Mouse (Mus musculus) embryonic facial prominence, embryonic 14.5 days (tissue): Measurements from ENCODE around the gene Gfpt2. TPM values are rescaled to one million over a fixed set of nuclear protein-coding genes. Genes with fewer than 3 reads are reported as not detected.
A peak's percentile ranks its signal among the peaks of the same experiment; 100 is the strongest.

Source experiments
- ATAC-seq: fragments of 200-750 bp; cut with Nextera tagmentation; 2 replicates; pipeline ENCODE4 v1.8.0; 2017; ENCODE audit warnings: low read depth, moderate number of reproducible peaks, moderate TSS enrichment
- DNase-seq: peaks from one replicate; pipeline ENCODE4 v3.0.0-alpha.2; 2015; ENCODE audit warnings: low spot score
- H3K27ac ChIP-seq: fragments of 300-500 bp; sonication (generic); replicated peaks from 2 replicates; pipeline ENCODE4 v1.5.1; 2014; ENCODE audit warnings: low read depth, mild to moderate bottlenecking, low read length, moderate library complexity
- H3K27me3 ChIP-seq: fragments of 300-500 bp; sonication (generic); replicated peaks from 2 replicates; pipeline ENCODE4 v1.6.1; 2014; ENCODE audit warnings: low read length; ENCODE audit not compliant: control insufficient read depth, insufficient read depth
- H3K36me3 ChIP-seq: fragments of 300-500 bp; sonication (generic); 2 replicates; pipeline ENCODE4 v1.6.1; 2014; ENCODE audit warnings: low read length, mixed read lengths; ENCODE audit not compliant: control insufficient read depth, insufficient read depth
- H3K4me1 ChIP-seq: fragments of 300-500 bp; sonication (generic); 2 replicates; pipeline ENCODE4 v1.6.1; 2014; ENCODE audit warnings: antibody characterized with exemption, low read length; ENCODE audit not compliant: control insufficient read depth, insufficient read depth
- H3K4me2 ChIP-seq: fragments of 300-500 bp; sonication (generic); 2 replicates; pipeline ENCODE4 v1.6.1; 2014; ENCODE audit warnings: low read depth, mild to moderate bottlenecking, low read length, moderate library complexity, mixed read lengths
- H3K4me3 ChIP-seq: fragments of 300-500 bp; sonication (generic); 2 replicates; pipeline ENCODE4 v1.5.1; 2014; ENCODE audit warnings: low read depth, mild to moderate bottlenecking, low read length
- H3K9ac ChIP-seq: fragments of 300-500 bp; sonication (generic); 2 replicates; pipeline ENCODE4 v1.6.1; 2014; ENCODE audit warnings: low read depth, mild to moderate bottlenecking, low read length, moderate library complexity, mixed read lengths
- H3K9me3 ChIP-seq: fragments of 300-500 bp; sonication (generic); 2 replicates; pipeline ENCODE4 v1.6.1; 2016; ENCODE audit warnings: low read length; ENCODE audit not compliant: control insufficient read depth
- WGBS: fragments of 180-500 bp; shearing (Covaris S2); extraction: QIAGEN DNeasy Blood & Tissue Kit; methylation state at CpG from one replicate; pipeline ENCODE4 v1.1.7; 2014; 5-methylcytosine and 5-hydroxymethylcytosine counted together
- polyA plus RNA-seq: library from polyadenylated mRNA; unstranded; fragments of >200 nt; fragmentation: Nextera tagmentation; extraction: Ambion mirVana; gene quantifications from 2 replicates; pipeline ENCODE4 v1.2.1, GENCODE M21; 2014

The Gfpt2 gene
- polyA plus RNA-seq, 1 experiment from 2014 or later = 22.5 TPM

- WGBS = 77% methylated on average over 4 of the region's 4 CpGs
- Histone ChIP-seq H3K36me3 (no peaks in the 10 kb centered on the region), H3K27me3 (no peaks in the 10 kb centered on the region), H3K4me3 (no peak overlapping the region), H3K9me3 (no peaks in the 10 kb centered on the region), H3K4me1 (no peaks in the 10 kb centered on the region), H3K27ac (no peak overlapping the region), H3K9ac (no peak overlapping the region), H3K4me2 (no peak overlapping the region)
- ATAC-seq (no peak), DNase-seq (no peak)
Observed at GRCm38 (mm10) chr11:49774894-49775293, 19.1 kb upstream of the Gfpt2 start.

DNA sequence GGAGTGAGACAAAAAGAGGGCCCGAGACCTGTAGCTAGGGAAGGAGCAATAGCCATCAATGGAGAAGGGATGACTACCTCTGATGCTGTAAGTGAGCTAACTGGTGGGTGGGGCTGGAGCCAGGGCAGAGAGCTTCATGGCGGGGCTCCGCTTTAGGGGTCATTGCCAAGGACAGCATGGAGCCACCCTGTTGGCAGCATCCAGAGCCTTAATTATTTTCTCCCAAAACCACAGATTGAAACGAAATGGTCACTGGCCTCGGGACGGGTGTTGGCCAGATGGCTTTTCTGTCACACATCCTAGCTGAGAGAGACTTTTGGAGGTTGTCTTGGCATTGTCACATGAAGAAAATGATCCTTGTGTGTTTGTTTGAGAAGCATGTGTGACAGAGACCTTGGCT is 15.1 kb upstream of the Gfpt2 start:
- no peaks in the 10 kb centered on the region for H3K27me3 ChIP-seq
- 83% methylated on average over 6 of the region's 6 CpGs for WGBS

DNA sequence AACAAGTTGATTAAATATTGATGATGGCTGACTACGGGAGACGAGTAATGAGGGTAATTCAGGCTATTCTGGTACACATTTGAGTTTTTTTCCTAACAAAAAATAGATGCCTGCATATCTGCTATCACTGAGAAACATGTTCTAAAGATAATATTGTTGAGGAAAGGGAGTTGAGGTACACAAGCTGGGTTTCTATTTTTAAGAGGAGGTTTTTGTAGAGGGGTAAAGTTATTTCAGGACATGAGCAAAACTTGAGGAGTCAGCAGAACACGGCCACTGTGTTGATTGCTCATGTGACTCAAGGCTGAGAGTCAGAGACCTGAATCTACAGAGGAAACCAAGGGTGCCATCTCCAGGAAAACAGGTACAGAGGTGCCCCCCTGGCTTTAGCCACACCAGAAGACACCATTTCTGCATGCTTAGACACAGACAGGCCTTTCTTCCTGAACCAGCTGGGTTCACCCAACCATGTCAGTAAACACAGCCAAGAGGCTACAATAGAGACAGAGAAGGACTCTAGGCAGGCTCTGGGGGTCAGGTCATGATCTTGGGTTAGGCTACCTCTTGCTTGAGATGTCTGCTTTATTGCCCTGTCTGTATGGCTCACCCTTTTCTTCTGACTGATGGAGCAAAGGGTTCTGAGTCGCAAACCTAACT is 13.7 kb upstream of the Gfpt2 start:
- WGBS = 76% methylated on average over 4 of the region's 4 CpGs
- no peak overlapping the region for H3K4me2 ChIP-seq
- H3K4me1 ChIP-seq = no peaks in the 10 kb centered on the region
- H3K9ac ChIP-seq = no peak overlapping the region
- no peaks in the 10 kb centered on the region for H3K27me3 ChIP-seq
- no peaks in the 10 kb centered on the region for H3K9me3 ChIP-seq
- ATAC-seq (no peak), DNase-seq (no peak)
- H3K36me3 ChIP-seq = no peaks in the 10 kb centered on the region
- no peak overlapping the region for H3K27ac ChIP-seq
- H3K4me3 ChIP-seq = no peak overlapping the region

More for the DNA sequence above, 15.1 kb upstream of the Gfpt2 start:
- no peak overlapping the region for H3K9ac ChIP-seq
- no peak overlapping the region for H3K4me3 ChIP-seq
- H3K4me2 ChIP-seq = no peak overlapping the region
- no peak overlapping the region for H3K27ac ChIP-seq
- no peaks in the 10 kb centered on the region for H3K36me3 ChIP-seq
- no peaks in the 10 kb centered on the region for H3K4me1 ChIP-seq
- ATAC-seq (no peak), DNase-seq (no peak)
- H3K9me3 ChIP-seq = no peaks in the 10 kb centered on the region

GRCm38 (mm10) chr11:49781833-49782399 is 12.1 kb upstream of the Gfpt2 start:
- Histone ChIP-seq H3K9me3 (no peaks in the 10 kb centered on the region), H3K36me3 (no peaks in the 10 kb centered on the region), H3K4me3 (no peak overlapping the region), H3K27ac (no peak overlapping the region), H3K27me3 (no peaks in the 10 kb centered on the region), H3K4me1 (no peaks in the 10 kb centered on the region), H3K9ac (no peak overlapping the region), H3K4me2 (no peak overlapping the region)
- 50% methylated on average over 6 of the region's 6 CpGs for WGBS
- ATAC-seq (no peak), DNase-seq (no peak)

GRCm38 (mm10) chr11:49793131-49793530 is 847 bp upstream of the Gfpt2 start:
- Histone ChIP-seq H3K27me3 (no peaks in the 10 kb centered on the region; the same call in 1 of the 2 replicates), H3K4me3 (no peak overlapping the region), H3K9ac (no peak overlapping the region), H3K27ac (no peak overlapping the region), H3K4me2 (peak overlapping the region; percentile 10; the same call in 1 of the 2 replicates), H3K36me3 (no peaks in the 10 kb centered on the region), H3K9me3 (0 out of 2 replicates have a peak, but pooled peaks cover 4% of the 10 kb centered on the region), H3K4me1 (peaks cover 14% of the 10 kb centered on the region; the same call in 1 of the 2 replicates)
- DNase-seq = no peak
- WGBS = 8% methylated on average over 10 of the region's 14 CpGs
- no peak for ATAC-seq

DNA sequence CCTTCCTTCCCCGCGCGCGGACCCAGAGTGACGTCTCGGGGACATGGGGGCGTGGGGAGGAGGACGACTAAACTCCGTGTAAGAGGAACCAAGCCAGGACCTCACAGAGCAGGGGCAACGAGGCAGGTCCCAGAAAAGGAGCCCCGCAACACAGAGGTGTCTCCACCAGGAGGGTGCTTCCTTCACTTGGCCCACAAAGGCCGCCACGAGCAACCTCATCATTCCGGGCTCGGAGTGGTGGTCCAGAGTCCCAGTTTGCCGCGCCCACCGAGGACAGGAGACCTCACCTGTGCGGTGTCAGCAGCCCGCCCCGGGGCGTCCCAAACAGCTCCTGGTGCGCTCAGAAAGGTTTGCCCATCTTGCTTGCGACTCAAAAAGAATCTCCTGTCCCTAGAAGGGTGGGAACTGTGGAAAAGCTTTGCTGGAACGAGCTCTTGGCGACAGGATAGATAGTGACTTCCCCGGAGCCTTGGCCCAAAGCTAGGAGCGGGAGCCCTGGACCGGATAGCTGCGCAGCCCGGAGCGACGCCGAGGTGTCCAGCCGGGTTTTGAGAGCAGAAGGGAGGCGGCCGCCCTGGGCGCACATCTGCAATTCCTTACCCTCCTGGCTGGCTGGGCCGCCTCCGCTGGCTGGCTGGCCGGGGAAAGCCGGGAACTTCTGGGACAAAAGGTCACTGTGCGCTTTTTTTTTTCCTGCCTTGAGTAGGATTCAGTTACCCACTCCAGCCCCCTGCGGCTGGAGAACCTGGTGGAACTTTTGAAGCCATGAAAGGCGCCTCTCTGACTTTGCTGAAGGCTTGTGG is 565 bp downstream of the Gfpt2 start:
- WGBS = under 1% methylated on average over 36 of the region's 45 CpGs
- H3K9me3 ChIP-seq = 0 out of 2 replicates have a peak, but pooled peaks cover 4% of the 10 kb centered on the region
- H3K27me3 ChIP-seq = no peaks in the 10 kb centered on the region; the same call in 1 of the 2 replicates
- no peaks in the 10 kb centered on the region for H3K36me3 ChIP-seq
- DNase-seq = peak; percentile 59
- peak overlapping the region; percentile 80 for H3K9ac ChIP-seq
- peaks cover 16% of the 10 kb centered on the region; the same call in 1 of the 2 replicates for H3K4me1 ChIP-seq
- ATAC-seq = peak; percentile 56; the same call in 1 of the 2 replicates
- H3K4me2 ChIP-seq = peak overlapping the region; percentile 93
- H3K4me3 ChIP-seq = peak overlapping the region; percentile 68
- H3K27ac ChIP-seq = peak overlapping the region; percentile 65

DNA sequence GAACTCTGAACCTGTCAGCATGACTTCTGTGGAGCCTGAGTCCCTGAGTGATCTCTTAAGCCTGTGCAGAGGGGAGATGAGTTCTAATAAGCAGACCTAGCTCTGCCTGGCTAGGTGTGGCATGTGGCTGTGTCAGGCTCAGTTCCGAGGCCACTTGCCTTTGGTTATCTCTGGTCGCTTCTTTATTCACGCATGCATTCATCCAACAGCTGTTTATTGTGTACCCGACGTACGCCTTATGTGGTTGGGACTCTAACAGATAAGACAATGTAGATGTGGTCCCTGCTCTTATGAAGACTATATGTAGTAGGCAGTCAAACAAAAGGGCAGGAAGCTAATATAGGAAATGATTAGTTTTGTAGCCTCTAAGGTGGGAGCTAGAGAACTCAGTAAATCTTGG is 5.0 kb downstream of the Gfpt2 start:
- Histone ChIP-seq H3K27ac (no peak overlapping the region), H3K4me1 (peaks cover 16% of the 10 kb centered on the region; the same call in 1 of the 2 replicates), H3K4me3 (no peak overlapping the region), H3K9ac (no peak overlapping the region), H3K27me3 (no peaks in the 10 kb centered on the region; the same call in 1 of the 2 replicates), H3K4me2 (no peak overlapping the region), H3K36me3 (no peaks in the 10 kb centered on the region), H3K9me3 (no peaks in the 10 kb centered on the region)
- 90% methylated on average over 6 of the region's 6 CpGs for WGBS
- ATAC-seq (no peak), DNase-seq (no peak)

GRCm38 (mm10) chr11:49801516-49801915 is 7.5 kb downstream of the Gfpt2 start:
- no peak overlapping the region for H3K4me3 ChIP-seq
- peaks cover 12% of the 10 kb centered on the region; the same call in 1 of the 2 replicates for H3K4me1 ChIP-seq
- no peaks in the 10 kb centered on the region for H3K36me3 ChIP-seq
- H3K27me3 ChIP-seq = no peaks in the 10 kb centered on the region
- WGBS = 48% methylated on average over 4 of the region's 4 CpGs
- no peak overlapping the region for H3K9ac ChIP-seq
- H3K4me2 ChIP-seq = no peak overlapping the region
- peak; percentile 32 for DNase-seq
- H3K27ac ChIP-seq = no peak overlapping the region
- ATAC-seq = no peak
- no peaks in the 10 kb centered on the region for H3K9me3 ChIP-seq
